Mouse (Mus musculus) MEL (cell line): ENCODE measurements at regions not wholly inside any gene's neighbourhood (a gene's known extent, or its start where the extent isn't known, plus 50 kb on each side); places are given as distances from the start of the nearest gene placed in this dataset.

Experiments used
- CTCF ChIP-seq, 3 experiments: IDR thresholded peaks in 2 of 3; conservative IDR thresholded peaks in 1 of 3; 2 replicates each; pipeline ENCODE4 v1.5.1; 2011 to 2012; ENCODE audit warnings: low read length in 3 of 3, low read depth in 2 of 3, mild to moderate bottlenecking in 2 of 3, improper control_type of control experiment in 1 of 3, inconsistent platforms in 1 of 3, mixed read lengths in 1 of 3, moderate library complexity in 1 of 3; ENCODE audit not compliant: control insufficient read depth in 1 of 3, insufficient read depth in 1 of 3, poor library complexity in 1 of 3, severe bottlenecking in 1 of 3
- EP300 ChIP-seq, 2 experiments: IDR thresholded peaks; 2 replicates each; pipeline ENCODE4 v1.6.1; 2011; ENCODE audit warnings: improper control_type of control experiment in 2 of 2, low read length in 2 of 2, low read depth in 1 of 2, mild to moderate bottlenecking in 1 of 2
- GATA1 ChIP-seq: IDR thresholded peaks from 2 replicates; pipeline ENCODE4 v1.6.1; 2011; ENCODE audit warnings: low read depth, low read length, improper control_type of control experiment
- KAT2A ChIP-seq: conservative IDR thresholded peaks from 2 replicates; pipeline ENCODE4 v1.6.1; 2012; ENCODE audit warnings: low read depth, low read length, improper control_type of control experiment, inconsistent platforms
- MAX ChIP-seq: IDR thresholded peaks from 2 replicates; pipeline ENCODE4 v1.6.1; 2011; ENCODE audit warnings: low read length, improper control_type of control experiment
- MYC ChIP-seq: IDR thresholded peaks from 2 replicates; pipeline ENCODE4 v1.6.1; 2011; ENCODE audit warnings: low read depth, mild to moderate bottlenecking, low read length, improper control_type of control experiment, moderate library complexity
- POLR2A ChIP-seq, 2 experiments: IDR thresholded peaks; 2 replicates each; pipeline ENCODE4 v1.6.1; 2011 to 2012; ENCODE audit warnings: low read length in 2 of 2, mild to moderate bottlenecking in 2 of 2, control low read depth in 1 of 2, improper control_type of control experiment in 1 of 2, low read depth in 1 of 2, moderate library complexity in 1 of 2; ENCODE audit not compliant: control insufficient read depth in 1 of 2, insufficient read depth in 1 of 2, poor library complexity in 1 of 2
- TCF12 ChIP-seq: IDR thresholded peaks from 2 replicates; pipeline ENCODE4 v1.6.1; 2014; ENCODE audit warnings: low read depth, mild to moderate bottlenecking, inconsistent platforms, low read length, improper control_type of control experiment, moderate library complexity
- USF1 ChIP-seq: IDR thresholded peaks from 2 replicates; pipeline ENCODE4 v1.6.1; 2014; ENCODE audit warnings: low read depth, mild to moderate bottlenecking, inconsistent platforms, low read length, improper control_type of control experiment, moderate library complexity
- ZC3H11A ChIP-seq: IDR thresholded peaks from 2 replicates; pipeline ENCODE4 v1.6.1; 2012; ENCODE audit warnings: low read depth, mild to moderate bottlenecking, inconsistent platforms, low read length, improper control_type of control experiment

GRCm38 (mm10) chr5:120322732-120323316 is 108.7 kb upstream of the Lhx5 start:
- TF ChIP-seq USF1 = no peak
- TF ChIP-seq GATA1 = no peak
- no peak for TF ChIP-seq KAT2A
- no peak for TF ChIP-seq CTCF (IDR thresholded peaks at IDR 0.05 in 2 of 3, conservative IDR thresholded peaks at IDR 0.05 in 1 of 3; ENCODE audit: control insufficient read depth in 1 of 3, insufficient read depth in 1 of 3, low read depth in 2 of 3, low read length in 3 of 3, poor library complexity in 1 of 3, severe bottlenecking in 1 of 3)
- no peak for TF ChIP-seq POLR2A (IDR thresholded peaks at IDR 0.05; ENCODE audit: control insufficient read depth in 1 of 2, insufficient read depth in 1 of 2, low read depth in 1 of 2, low read length in 2 of 2, poor library complexity in 1 of 2)
- no peak for TF ChIP-seq EP300 (IDR thresholded peaks at IDR 0.05; ENCODE audit: low read depth in 1 of 2, low read length in 2 of 2)
- no peak for TF ChIP-seq MAX
- no peak for TF ChIP-seq ZC3H11A
- no peak for TF ChIP-seq TCF12
- no peak for TF ChIP-seq MYC
